Mouse (Mus musculus): Measurements from ENCODE around the gene Gdap1l1. TPM values are rescaled to one million over a fixed set of nuclear protein-coding genes. Genes with fewer than 3 reads are reported as not detected.
A peak's percentile ranks its signal among the peaks of the same experiment; 100 is the strongest.

Gdap1l1 gene
- polyA plus RNA-seq, 1 experiment from 2014 or later: 0.64 TPM

DNA sequence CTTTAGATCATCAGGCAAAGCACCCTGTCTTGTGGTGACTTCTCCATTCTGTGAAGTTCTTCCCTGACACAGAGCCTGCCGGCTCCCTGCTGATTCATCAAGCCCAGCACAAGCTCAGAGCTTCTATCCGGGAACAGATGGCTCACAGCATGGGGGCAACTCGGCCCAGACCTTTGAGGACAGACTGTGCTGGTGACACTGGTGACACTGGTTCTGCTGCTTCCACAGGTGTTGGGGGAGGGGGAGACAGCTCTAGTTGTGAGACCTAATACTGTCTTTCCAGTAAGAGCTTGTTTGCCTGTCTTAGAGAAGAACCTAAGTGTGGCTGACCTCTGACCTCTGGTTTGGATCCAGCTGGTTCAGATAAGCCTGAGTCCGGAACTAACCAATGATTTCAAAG lies 4.3 kb upstream of the Gdap1l1 start:
- H3K27me3 ChIP-seq (ENCODE audit: control insufficient read depth, insufficient read depth, low read length): peaks cover 18% of the 10 kb centered on the region
- no peaks in the 10 kb centered on the region for H3K9me3 ChIP-seq (replicated peaks; ENCODE audit: control insufficient read depth, low read length)
- H3K27ac ChIP-seq (ENCODE audit: low read depth, low read length): no peak overlapping the region
- 13% methylated on average over 4 of the region's 4 CpGs for WGBS (ENCODE audit: insufficient replicate concordance)
- H3K4me1 ChIP-seq (ENCODE audit: control insufficient read depth, insufficient read depth, low read length): peaks cover 7% of the 10 kb centered on the region; the same call in 1 of the 2 replicates
- no peak overlapping the region for H3K9ac ChIP-seq (ENCODE audit: low read depth, low read length)
- no peak for ATAC-seq (replicated peaks; ENCODE audit: insufficient number of reproducible peaks, low FRiP score, low TSS enrichment)
- H3K36me3 ChIP-seq (ENCODE audit: control insufficient read depth, insufficient read depth, low read length): no peaks in the 10 kb centered on the region
- no peak overlapping the region for H3K4me3 ChIP-seq (ENCODE audit: low read depth, low read length)
- H3K4me2 ChIP-seq: no peak overlapping the region

DNA sequence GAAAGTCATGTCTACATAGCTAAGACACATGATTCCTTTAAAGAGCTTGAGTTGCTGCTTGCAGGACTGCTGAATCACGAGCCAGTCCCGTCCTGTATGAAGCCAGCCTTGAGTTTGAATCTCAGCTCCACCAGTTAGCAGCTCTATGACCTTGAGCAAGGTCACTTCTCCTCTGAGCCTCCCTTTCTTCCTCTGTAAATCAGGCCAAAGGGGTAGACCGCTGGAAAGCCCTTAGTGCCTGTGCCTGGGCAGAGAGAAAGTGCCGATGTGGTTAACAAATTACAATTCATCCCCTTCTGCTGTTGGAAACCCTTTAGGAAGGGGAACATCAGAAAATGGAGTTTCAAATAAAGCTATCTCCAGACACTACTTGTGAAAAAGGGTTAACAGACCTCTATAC lies 476 bp upstream of the Gdap1l1 start:
- peaks cover 20% of the 10 kb centered on the region for H3K27me3 ChIP-seq (ENCODE audit: control insufficient read depth, insufficient read depth, low read length)
- no peaks in the 10 kb centered on the region for H3K9me3 ChIP-seq (replicated peaks; ENCODE audit: control insufficient read depth, low read length)
- no peak overlapping the region for H3K9ac ChIP-seq (ENCODE audit: low read depth, low read length)
- H3K4me2 ChIP-seq: peak overlapping the region; percentile 58
- WGBS (ENCODE audit: insufficient replicate concordance): 39% methylated on average over 4 of the region's 4 CpGs
- H3K4me3 ChIP-seq (ENCODE audit: low read depth, low read length): no peak overlapping the region; the same call in 1 of the 2 replicates
- H3K4me1 ChIP-seq (ENCODE audit: control insufficient read depth, insufficient read depth, low read length): peaks cover 7% of the 10 kb centered on the region; the same call in 1 of the 2 replicates
- H3K36me3 ChIP-seq (ENCODE audit: control insufficient read depth, insufficient read depth, low read length): no peaks in the 10 kb centered on the region
- no peak overlapping the region for H3K27ac ChIP-seq (ENCODE audit: low read depth, low read length)
- no peak for ATAC-seq (replicated peaks; ENCODE audit: insufficient number of reproducible peaks, low FRiP score, low TSS enrichment)

DNA sequence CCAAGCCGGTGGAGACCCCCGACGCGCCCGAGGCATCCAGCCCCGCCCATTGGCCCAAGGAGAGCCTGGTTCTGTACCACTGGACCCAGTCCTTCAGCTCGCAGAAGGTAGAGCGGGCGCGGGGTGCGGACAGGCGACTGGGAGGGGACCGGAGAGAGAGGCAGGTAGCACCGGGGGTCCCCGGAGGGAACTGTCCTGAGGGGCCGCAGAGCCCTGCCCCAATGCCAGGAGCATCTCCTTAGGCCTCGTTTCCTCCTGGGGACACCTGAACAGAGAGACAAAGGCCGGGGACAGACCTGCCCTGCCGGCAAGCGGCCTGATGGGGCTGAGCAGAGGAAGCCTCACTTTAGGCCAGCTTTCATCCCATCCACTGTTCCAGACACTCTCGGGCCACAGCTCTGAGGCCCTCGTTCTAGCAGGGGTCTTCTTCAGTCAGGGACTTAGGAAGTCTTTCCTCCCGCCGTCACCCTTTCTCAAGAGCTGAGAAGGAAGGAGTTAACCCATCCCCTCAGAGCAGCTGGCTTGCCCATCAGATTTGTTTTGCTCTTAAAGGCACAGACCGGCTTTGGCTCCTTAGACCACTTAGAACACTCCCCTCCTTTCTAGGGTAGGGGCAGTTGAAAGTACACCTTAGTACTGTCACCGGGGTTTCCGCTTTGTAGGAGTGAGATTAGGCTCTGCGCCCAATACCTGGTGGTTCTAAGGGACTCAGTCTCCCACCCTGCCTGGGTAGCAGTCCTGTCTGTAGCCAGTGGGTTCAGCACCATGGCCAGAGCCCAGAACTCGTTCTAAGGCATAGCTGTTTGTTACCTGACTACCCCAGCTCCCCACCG lies 559 bp downstream of the Gdap1l1 start:
- Histone ChIP-seq H3K4me2 (peak overlapping the region; percentile 58), H3K9ac (ENCODE audit: low read depth, low read length) (no peak overlapping the region), H3K4me1 (ENCODE audit: control insufficient read depth, insufficient read depth, low read length) (peaks cover 7% of the 10 kb centered on the region; the same call in 1 of the 2 replicates), H3K27me3 (ENCODE audit: control insufficient read depth, insufficient read depth, low read length) (peaks cover 20% of the 10 kb centered on the region), H3K4me3 (ENCODE audit: low read depth, low read length) (peak overlapping the region; percentile 32), H3K27ac (ENCODE audit: low read depth, low read length) (no peak overlapping the region), H3K36me3 (ENCODE audit: control insufficient read depth, insufficient read depth, low read length) (no peaks in the 10 kb centered on the region), H3K9me3 (replicated peaks; ENCODE audit: control insufficient read depth, low read length) (no peaks in the 10 kb centered on the region)
- peak; percentile 29 for ATAC-seq (replicated peaks; ENCODE audit: insufficient number of reproducible peaks, low FRiP score, low TSS enrichment)
- under 1% methylated on average over 30 of the region's 30 CpGs for WGBS (ENCODE audit: insufficient replicate concordance)

DNA sequence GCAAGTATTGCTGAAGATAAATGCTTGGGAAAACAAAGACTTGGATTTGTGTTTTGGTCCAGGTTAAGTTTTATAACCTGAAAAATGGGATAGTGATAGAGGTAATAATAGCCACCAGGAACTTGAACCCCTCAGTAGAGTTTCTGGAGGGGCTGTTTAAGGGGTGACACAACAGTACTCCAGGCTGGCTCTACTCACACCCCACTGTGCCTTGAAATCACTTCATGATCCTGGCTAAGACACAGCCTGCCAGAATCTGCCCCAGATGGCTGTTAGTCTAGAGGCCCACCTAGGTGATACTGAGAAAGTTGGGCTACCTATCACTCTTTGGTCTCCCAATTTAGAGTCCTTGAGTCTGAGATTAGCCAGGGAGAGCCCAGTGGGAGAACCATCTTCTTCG lies 1.2 kb downstream of the Gdap1l1 start:
- no peak overlapping the region for H3K4me2 ChIP-seq
- H3K36me3 ChIP-seq (ENCODE audit: control insufficient read depth, insufficient read depth, low read length): no peaks in the 10 kb centered on the region
- no peak for ATAC-seq (replicated peaks; ENCODE audit: insufficient number of reproducible peaks, low FRiP score, low TSS enrichment)
- peaks cover 20% of the 10 kb centered on the region for H3K27me3 ChIP-seq (ENCODE audit: control insufficient read depth, insufficient read depth, low read length)
- H3K4me1 ChIP-seq (ENCODE audit: control insufficient read depth, insufficient read depth, low read length): peaks cover 7% of the 10 kb centered on the region; the same call in 1 of the 2 replicates
- WGBS (ENCODE audit: insufficient replicate concordance): 53% methylated on average over 1 of the region's 1 CpGs
- no peak overlapping the region for H3K27ac ChIP-seq (ENCODE audit: low read depth, low read length)
- H3K9me3 ChIP-seq (replicated peaks; ENCODE audit: control insufficient read depth, low read length): no peaks in the 10 kb centered on the region
- H3K9ac ChIP-seq (ENCODE audit: low read depth, low read length): no peak overlapping the region
- no peak overlapping the region for H3K4me3 ChIP-seq (ENCODE audit: low read depth, low read length)

DNA sequence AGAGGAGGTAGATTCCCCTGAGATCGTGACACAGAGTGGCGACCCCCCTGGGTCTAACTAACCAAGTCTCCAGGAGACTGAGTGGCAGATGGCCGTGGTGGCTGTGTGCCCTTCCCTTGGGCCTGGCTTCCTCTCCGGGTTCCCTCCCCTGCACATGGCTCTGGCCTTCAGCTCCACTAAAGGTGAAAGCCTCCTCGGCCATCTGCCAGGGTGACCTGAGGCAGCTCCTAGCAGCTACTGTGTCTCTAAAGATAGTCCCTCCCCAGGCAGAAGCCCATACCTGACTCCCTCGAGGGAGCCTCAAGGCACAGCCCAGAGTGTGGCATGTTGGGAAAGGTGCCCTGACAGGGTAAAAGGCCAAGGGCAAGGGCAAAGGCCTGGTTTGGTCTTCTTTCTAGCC lies 5.3 kb downstream of the Gdap1l1 start:
- Histone ChIP-seq H3K9me3 (replicated peaks; ENCODE audit: control insufficient read depth, low read length) (no peaks in the 10 kb centered on the region), H3K9ac (ENCODE audit: low read depth, low read length) (no peak overlapping the region), H3K36me3 (ENCODE audit: control insufficient read depth, insufficient read depth, low read length) (no peaks in the 10 kb centered on the region), H3K27me3 (ENCODE audit: control insufficient read depth, insufficient read depth, low read length) (peaks cover 6% of the 10 kb centered on the region), H3K4me1 (ENCODE audit: control insufficient read depth, insufficient read depth, low read length) (peaks cover 2% of the 10 kb centered on the region; the same call in 1 of the 2 replicates), H3K4me2 (no peak overlapping the region), H3K4me3 (ENCODE audit: low read depth, low read length) (no peak overlapping the region), H3K27ac (ENCODE audit: low read depth, low read length) (no peak overlapping the region)
- no peak for ATAC-seq (replicated peaks; ENCODE audit: insufficient number of reproducible peaks, low FRiP score, low TSS enrichment)
- 56% methylated on average over 6 of the region's 6 CpGs for WGBS (ENCODE audit: insufficient replicate concordance)

DNA sequence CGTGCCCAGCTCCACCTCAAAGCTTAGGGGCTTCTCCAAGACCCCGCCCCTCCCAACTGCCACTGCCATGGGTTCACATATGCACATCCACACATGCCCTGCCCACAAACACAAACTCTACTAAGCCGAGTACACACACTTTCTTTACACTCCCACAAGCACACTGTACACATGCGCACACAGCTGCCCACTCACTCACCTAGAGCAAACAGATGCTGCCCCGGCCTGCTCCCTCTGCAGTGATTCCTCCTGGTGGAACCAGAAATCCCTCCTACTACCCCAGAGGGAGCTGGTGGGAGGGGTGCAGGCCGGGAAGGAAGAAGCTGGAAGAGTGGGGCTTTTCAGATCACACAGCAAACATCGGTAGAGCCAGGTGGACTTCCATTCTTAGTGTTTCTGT lies 5.7 kb downstream of the Gdap1l1 start:
- Histone ChIP-seq H3K36me3 (ENCODE audit: control insufficient read depth, insufficient read depth, low read length) (no peaks in the 10 kb centered on the region), H3K4me3 (ENCODE audit: low read depth, low read length) (no peak overlapping the region), H3K9me3 (replicated peaks; ENCODE audit: control insufficient read depth, low read length) (no peaks in the 10 kb centered on the region), H3K4me2 (no peak overlapping the region), H3K27ac (ENCODE audit: low read depth, low read length) (no peak overlapping the region), H3K9ac (ENCODE audit: low read depth, low read length) (no peak overlapping the region), H3K27me3 (ENCODE audit: control insufficient read depth, insufficient read depth, low read length) (peaks cover 1% of the 10 kb centered on the region), H3K4me1 (ENCODE audit: control insufficient read depth, insufficient read depth, low read length) (no peaks in the 10 kb centered on the region)
- 57% methylated on average over 7 of the region's 7 CpGs for WGBS (ENCODE audit: insufficient replicate concordance)
- no peak for ATAC-seq (replicated peaks; ENCODE audit: insufficient number of reproducible peaks, low FRiP score, low TSS enrichment)

DNA sequence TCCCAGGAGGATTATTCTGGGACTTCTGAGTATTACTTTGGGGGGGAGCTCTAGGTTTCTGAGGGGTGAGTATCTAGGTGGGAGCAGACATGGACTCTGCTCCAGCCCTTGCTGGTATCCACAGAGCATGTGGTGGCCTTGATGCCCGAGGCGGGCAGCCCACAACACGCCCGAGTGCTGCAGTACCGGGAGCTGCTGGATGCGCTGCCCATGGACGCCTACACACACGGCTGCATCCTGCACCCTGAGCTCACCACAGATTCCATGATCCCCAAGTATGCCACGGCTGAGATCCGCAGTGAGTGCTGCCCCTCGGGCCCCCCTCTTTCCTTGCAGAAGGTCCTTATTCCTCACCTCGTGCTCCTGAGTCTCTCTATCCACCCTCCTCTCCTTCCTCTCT lies 9.1 kb downstream of the Gdap1l1 start:
- H3K9me3 ChIP-seq (replicated peaks; ENCODE audit: control insufficient read depth, low read length): no peaks in the 10 kb centered on the region
- WGBS (ENCODE audit: insufficient replicate concordance): 69% methylated on average over 12 of the region's 12 CpGs
- no peak for ATAC-seq (replicated peaks; ENCODE audit: insufficient number of reproducible peaks, low FRiP score, low TSS enrichment)
- H3K4me1 ChIP-seq (ENCODE audit: control insufficient read depth, insufficient read depth, low read length): no peaks in the 10 kb centered on the region
- no peak overlapping the region for H3K9ac ChIP-seq (ENCODE audit: low read depth, low read length)
- H3K27ac ChIP-seq (ENCODE audit: low read depth, low read length): no peak overlapping the region
- no peak overlapping the region for H3K4me3 ChIP-seq (ENCODE audit: low read depth, low read length)
- no peak overlapping the region for H3K4me2 ChIP-seq
- no peaks in the 10 kb centered on the region for H3K36me3 ChIP-seq (ENCODE audit: control insufficient read depth, insufficient read depth, low read length)
- no peaks in the 10 kb centered on the region; the same call in 1 of the 2 replicates for H3K27me3 ChIP-seq (ENCODE audit: control insufficient read depth, insufficient read depth, low read length)

DNA sequence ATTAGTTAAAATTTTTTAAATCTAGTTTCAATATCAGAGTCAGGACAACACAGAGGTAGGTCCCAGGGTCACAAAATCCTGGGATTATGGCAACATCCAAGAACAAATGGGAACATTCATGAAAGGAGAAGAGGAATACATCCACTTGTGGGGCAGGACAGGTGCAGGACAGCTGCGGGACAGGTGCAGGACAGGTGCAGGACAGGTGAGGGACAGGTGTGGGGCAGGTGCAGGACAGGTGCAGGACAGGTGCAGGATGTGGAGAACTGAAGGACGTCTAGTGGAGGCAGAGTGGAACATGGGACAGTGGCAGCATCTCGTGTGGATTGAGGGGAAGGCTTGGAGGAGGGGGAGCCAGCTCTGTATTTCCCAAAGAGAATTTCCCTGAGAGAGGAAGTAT lies 11.0 kb downstream of the Gdap1l1 start:
- H3K4me1 ChIP-seq (ENCODE audit: control insufficient read depth, insufficient read depth, low read length): no peaks in the 10 kb centered on the region
- H3K27me3 ChIP-seq (ENCODE audit: control insufficient read depth, insufficient read depth, low read length): no peaks in the 10 kb centered on the region; the same call in 1 of the 2 replicates
- H3K9me3 ChIP-seq (replicated peaks; ENCODE audit: control insufficient read depth, low read length): no peaks in the 10 kb centered on the region
- no peak overlapping the region for H3K9ac ChIP-seq (ENCODE audit: low read depth, low read length)
- H3K4me3 ChIP-seq (ENCODE audit: low read depth, low read length): no peak overlapping the region
- H3K27ac ChIP-seq (ENCODE audit: low read depth, low read length): no peak overlapping the region
- WGBS (ENCODE audit: insufficient replicate concordance): 56% methylated on average over 3 of the region's 3 CpGs
- no peak for ATAC-seq (replicated peaks; ENCODE audit: insufficient number of reproducible peaks, low FRiP score, low TSS enrichment)
- no peaks in the 10 kb centered on the region for H3K36me3 ChIP-seq (ENCODE audit: control insufficient read depth, insufficient read depth, low read length)
- H3K4me2 ChIP-seq: no peak overlapping the region

Data from heart, embryonic 11.5 days (tissue).